26 mouse cellular contexts compared by ENCODE assay signal in genomic region chrX:50425899-50426436, GRCm38 (mm10). TPM values are rescaled to one million over a fixed set of nuclear protein-coding genes. Genes with fewer than 3 reads are reported as not detected.
DNase-seq lines count a peak whose midpoint lies in the region; ATAC-seq and TF ChIP-seq lines count a peak whose summit lies in the region.
"Had no signal": no experiment of that assay in that cellular context is flagged by ENCODE, and none has a peak within 500 bp of the region (broad histone marks: within the 10 kb centered on the region; RNA-seq: fewer than 3 reads in every experiment).

No protein-coding gene starts in this region.

- H3K27ac ChIP-seq in layer of hippocampus, adult 2 months: peak overlapping the region; percentile 23; the same call in 1 of the 2 replicates
- H3K27ac ChIP-seq: embryonic facial prominence, embryonic 12.5 days; heart, embryonic 10.5 days; hindbrain, embryonic 12.5 days; liver, embryonic 15.5 days had no signal

- DNase-seq in cerebellum, postnatal 4 days (ENCODE audit: low spot score in 2 of 2): no peak
- DNase-seq in layer of hippocampus, adult 2 months (ENCODE audit: low spot score in 2 of 2): peak in 1 of 2 experiments; percentile 7
- no peak for DNase-seq in layer of hippocampus, adult 9-10 months (ENCODE audit: low spot score)
- peak; percentile 89 for DNase-seq in cerebellum, adult 9-10 months
- peak; percentile 2 to 4 for DNase-seq in layer of hippocampus, postnatal 36 days
- no peak for DNase-seq in liver
- DNase-seq: adrenal gland, postnatal 14 days; heart, postnatal 10 days; kidney, adult 8-10 months; kidney, postnatal 14 days; lung, postnatal 10 days; midbrain, embryonic 14.5 days; right cerebral cortex, postnatal 14 days; spleen, adult 18-20 months; thymus, postnatal 36 days had no signal

- H3K4me3 ChIP-seq in layer of hippocampus, adult 2 months: no peak overlapping the region
- H3K4me3 ChIP-seq: embryonic facial prominence, embryonic 12.5 days; heart, embryonic 10.5 days; hindbrain, embryonic 12.5 days; liver, embryonic 15.5 days had no signal

- no peak for TF ChIP-seq CTCF in layer of hippocampus, adult 2 months (conservative IDR thresholded peaks at IDR 0.05)

- ATAC-seq in cerebellum, adult (ENCODE audit: insufficient number of reproducible peaks, low FRiP score, low TSS enrichment): peak; percentile 95
- no peak for ATAC-seq in erythroblast, adult 5-6 weeks (replicated peaks; ENCODE audit: low FRiP score, poor library complexity, severe bottlenecking)
- ATAC-seq: activated CD4-positive, CD25-positive, alpha-beta regulatory T cell, adult 4 months had no signal

RNA-seq across cellular contexts. Expression of gene Olfr1324, which starts 2.3 kb away (rescaled TPM):
- not detected for total RNA-seq in layer of hippocampus, adult 2 months (2021)
- total RNA-seq in layer of hippocampus, postnatal 36 days (2021): not detected
- not detected in 2 replicates for total RNA-seq in erythroblast, adult 5-6 weeks (2015; ENCODE audit: low replicate concordance)
- total RNA-seq in erythroblast, adult 5-6 weeks (2017; ENCODE audit: low replicate concordance): not detected in 2 replicates
- total RNA-seq: adrenal gland, postnatal 14 days; heart, postnatal 10 days; layer of hippocampus, postnatal 10 days; left cerebral cortex, postnatal 14 days; megakaryocyte progenitor cell, adult 5-6 weeks; neutrophil, adult 5-6 weeks had no signal

Comparison
In these comparisons a context has a peak if more than half of its experiments do, and no peak if none do; other contexts are left out.
1. DNase-seq: peak in cerebellum, adult 9-10 months (single experiment) and layer of hippocampus, postnatal 36 days (2 of 2); none in cerebellum, postnatal 4 days (0 of 2), layer of hippocampus, adult 9-10 months (single experiment) and liver (single experiment).